Mouse (Mus musculus) midbrain, embryonic 12.5 days (tissue): ENCODE results near the gene Arhgap44. TPM values are rescaled to one million over a fixed set of nuclear protein-coding genes. Genes with fewer than 3 reads are reported as not detected.

Experiments used
- ATAC-seq: fragments of 200-750 bp; cut with Nextera tagmentation; 2 replicates; pipeline ENCODE4 v1.8.0; 2017; ENCODE audit warnings: low read depth, moderate TSS enrichment, moderate library complexity; ENCODE audit not compliant: low FRiP score
- H3K27ac ChIP-seq: fragments of 300-500 bp; sonication (generic); replicated peaks from 2 replicates; pipeline ENCODE4 v1.5.1; 2016; ENCODE audit warnings: mild to moderate bottlenecking
- H3K27me3 ChIP-seq: fragments of 300-500 bp; sonication (generic); 2 replicates; pipeline ENCODE4 v1.6.1; 2016; ENCODE audit warnings: mild to moderate bottlenecking
- H3K36me3 ChIP-seq: fragments of 300-500 bp; sonication (generic); 2 replicates; pipeline ENCODE4 v1.6.1; 2016
- H3K4me1 ChIP-seq: fragments of 300-500 bp; sonication (generic); 2 replicates; pipeline ENCODE4 v1.6.1; 2016
- H3K4me2 ChIP-seq: fragments of 300-500 bp; sonication (generic); replicated peaks from 2 replicates; pipeline ENCODE4 v1.6.1; 2016; ENCODE audit warnings: mild to moderate bottlenecking, moderate library complexity
- H3K4me3 ChIP-seq: fragments of 300-500 bp; sonication (generic); 2 replicates; pipeline ENCODE4 v1.5.1; 2016; ENCODE audit warnings: mild to moderate bottlenecking
- H3K9ac ChIP-seq: fragments of 300-500 bp; sonication (generic); replicated peaks from 2 replicates; pipeline ENCODE4 v1.6.1; 2016; ENCODE audit warnings: mild to moderate bottlenecking, moderate library complexity
- H3K9me3 ChIP-seq: fragments of 300-500 bp; sonication (generic); 2 replicates; pipeline ENCODE4 v1.6.1; 2016; ENCODE audit warnings: mild to moderate bottlenecking
- WGBS: fragments of 180-500 bp; shearing (Covaris S2); methylation state at CpG from one replicate; pipeline ENCODE4 v1.1.7; 2016; 5-methylcytosine and 5-hydroxymethylcytosine counted together
- microRNA-seq: library from miRNA; unstranded; fragments of <30 nt; microRNA quantifications from one replicate; pipeline ENCODE4, GENCODE M21; 2017
- polyA plus RNA-seq: library from polyadenylated mRNA; unstranded; fragments of >200 nt; fragmentation: Nextera tagmentation; extraction: Ambion mirVana; gene quantifications from 2 replicates; pipeline ENCODE4 v1.2.1, GENCODE M21; 2016

The Arhgap44 gene
- polyA plus RNA-seq, 1 experiment from 2014 or later: 6.4 TPM

DNA sequence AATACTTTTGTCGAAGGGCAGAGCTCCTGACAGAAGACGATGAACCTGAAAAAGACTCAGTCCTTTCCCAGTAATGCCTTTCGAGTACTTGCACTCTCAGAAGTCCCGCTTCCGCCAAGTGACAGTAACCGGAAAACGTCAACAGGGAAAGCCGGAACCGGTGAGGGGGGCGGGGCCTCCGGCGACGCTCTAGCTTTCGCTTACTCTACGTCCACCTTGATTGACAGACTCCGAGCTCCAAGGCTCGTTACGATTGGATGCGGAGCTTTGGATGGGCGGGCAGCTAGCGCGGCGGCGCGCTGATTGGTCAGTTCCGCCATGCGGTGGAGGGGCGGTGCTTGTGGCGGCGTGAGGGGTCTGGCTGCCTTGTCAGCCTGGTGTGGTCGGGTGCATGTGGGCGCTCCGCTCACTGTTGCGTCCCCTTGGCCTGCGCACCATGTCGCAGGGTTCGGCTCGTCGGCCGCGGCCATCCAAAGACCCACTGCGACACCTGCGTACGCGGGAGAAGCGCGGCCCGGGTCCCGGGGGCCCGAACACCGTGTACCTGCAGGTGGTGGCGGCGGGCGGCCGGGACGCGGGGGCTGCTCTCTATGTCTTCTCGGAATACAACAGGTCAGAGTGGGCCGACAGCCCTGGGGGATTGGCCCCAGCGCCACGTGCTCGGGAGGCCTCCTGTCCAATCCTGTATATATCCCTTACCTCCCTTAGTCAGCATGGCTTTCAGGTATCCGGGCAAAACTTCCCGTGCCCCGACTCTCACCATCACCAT, 183.9 kb downstream of the Arhgap44 start, which contains the start of gene Elac2:
Gene Elac2, plus strand, starts transcription at position 319 of the 769 bp plus-strand sequence.
- peaks cover 31% of the 10 kb centered on the region for H3K36me3 ChIP-seq
- peak within 1 kb of the TSS; percentile 81 for H3K9ac ChIP-seq
- H3K4me3 ChIP-seq: peak within 1 kb of the TSS; percentile 94
- peak within 1 kb of the TSS; percentile 92 for H3K4me2 ChIP-seq
- H3K9me3 ChIP-seq: no peaks in the 10 kb centered on the region
- H3K4me1 ChIP-seq: peaks cover 15% of the 10 kb centered on the region
- no peak within 1 kb of the TSS; the same call in 1 of the 2 replicates for H3K27ac ChIP-seq
- no peaks in the 10 kb centered on the region for H3K27me3 ChIP-seq
- peak; percentile 99 for ATAC-seq
- WGBS: under 1% methylated on average over 61 of the region's 65 CpGs

GRCm38 (mm10) chr11:64972418-64972817, 190.3 kb downstream of the Arhgap44 start:
- Histone ChIP-seq H3K4me3 (no peak overlapping the region), H3K4me2 (no peak overlapping the region), H3K9ac (no peak overlapping the region), H3K36me3 (no peaks in the 10 kb centered on the region), H3K27ac (no peak overlapping the region), H3K27me3 (peaks cover 10% of the 10 kb centered on the region), H3K9me3 (no peaks in the 10 kb centered on the region), H3K4me1 (peaks cover 4% of the 10 kb centered on the region; the same call in 1 of the 2 replicates)
- ATAC-seq: no peak
- 78% methylated on average over 2 of the region's 2 CpGs for WGBS

- Histone ChIP-seq H3K27ac (no peak overlapping the region), H3K4me1 (peaks cover 4% of the 10 kb centered on the region; the same call in 1 of the 2 replicates), H3K9me3 (no peaks in the 10 kb centered on the region), H3K36me3 (no peaks in the 10 kb centered on the region), H3K27me3 (peaks cover 18% of the 10 kb centered on the region), H3K4me2 (no peak overlapping the region), H3K9ac (no peak overlapping the region), H3K4me3 (no peak overlapping the region)
- 74% methylated on average over 3 of the region's 3 CpGs for WGBS
- ATAC-seq: no peak
These were observed 191.2 kb downstream of the Arhgap44 start for GRCm38 (mm10) chr11:64971471-64971988.

GRCm38 (mm10) chr11:64968939-64969342, 193.8 kb downstream of the Arhgap44 start:
- WGBS: 64% methylated on average over 4 of the region's 4 CpGs
- Histone ChIP-seq H3K4me1 (peaks cover 4% of the 10 kb centered on the region; the same call in 1 of the 2 replicates), H3K27ac (no peak overlapping the region), H3K4me2 (no peak overlapping the region), H3K9me3 (no peaks in the 10 kb centered on the region), H3K27me3 (peaks cover 18% of the 10 kb centered on the region), H3K36me3 (no peaks in the 10 kb centered on the region), H3K4me3 (no peak overlapping the region), H3K9ac (no peak overlapping the region)
- ATAC-seq: no peak

GRCm38 (mm10) chr11:64968507-64968906, 194.3 kb downstream of the Arhgap44 start:
- Histone ChIP-seq H3K4me1 (peaks cover 4% of the 10 kb centered on the region; the same call in 1 of the 2 replicates), H3K27ac (no peak overlapping the region), H3K36me3 (no peaks in the 10 kb centered on the region), H3K9ac (no peak overlapping the region), H3K4me2 (no peak overlapping the region), H3K4me3 (no peak overlapping the region), H3K27me3 (peaks cover 18% of the 10 kb centered on the region), H3K9me3 (no peaks in the 10 kb centered on the region)
- peak; percentile 83 for ATAC-seq
- WGBS: 6% methylated on average over 3 of the region's 3 CpGs

- Histone ChIP-seq H3K27me3 (peaks cover 11% of the 10 kb centered on the region; the same call in 1 of the 2 replicates), H3K4me3 (no peak overlapping the region), H3K4me2 (no peak overlapping the region), H3K4me1 (no peaks in the 10 kb centered on the region), H3K9me3 (no peaks in the 10 kb centered on the region), H3K9ac (no peak overlapping the region), H3K27ac (no peak overlapping the region), H3K36me3 (no peaks in the 10 kb centered on the region)
- no peak for ATAC-seq
- 87% methylated on average over 2 of the region's 2 CpGs for WGBS
These were observed 200.1 kb downstream of the Arhgap44 start for GRCm38 (mm10) chr11:64962629-64963028.

DNA sequence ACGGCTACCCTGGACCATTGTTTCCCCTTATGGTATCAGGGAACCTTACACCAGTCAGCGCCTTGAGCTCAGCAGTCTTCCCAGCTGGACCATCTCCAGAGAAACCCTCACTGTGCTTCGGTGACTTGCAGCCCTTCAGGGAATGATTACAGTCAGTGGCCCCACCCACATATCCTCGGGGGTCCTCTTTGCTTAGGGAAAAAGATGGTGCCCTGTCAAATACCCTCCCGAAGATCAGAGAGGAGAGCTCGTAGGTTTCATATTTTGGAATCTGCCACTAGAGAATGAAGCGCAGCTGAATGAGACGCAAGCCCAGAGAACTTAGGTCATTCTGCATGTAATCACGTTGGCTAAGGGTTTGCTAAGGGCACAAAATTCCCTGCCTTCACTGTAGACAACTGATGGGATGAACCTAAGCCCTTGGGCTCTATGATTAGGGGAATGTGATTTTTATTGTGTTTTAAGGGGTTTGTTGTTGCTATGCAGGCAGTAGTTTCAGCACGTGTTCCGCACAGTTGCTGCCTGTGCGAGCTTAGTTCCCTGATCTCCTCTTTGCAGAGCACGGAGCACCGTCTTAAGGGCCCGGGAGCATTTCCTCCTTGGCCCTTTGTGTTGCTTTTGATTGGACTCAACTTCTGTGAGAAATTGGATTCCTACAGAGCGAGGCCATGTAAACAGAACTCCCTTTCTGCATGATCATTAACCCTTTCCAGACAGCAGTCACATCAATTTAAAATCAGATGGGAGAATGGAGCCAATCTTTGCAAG, 205.6 kb downstream of the Arhgap44 start:
- ATAC-seq: no peak
- H3K9ac ChIP-seq: no peak overlapping the region
- no peaks in the 10 kb centered on the region for H3K36me3 ChIP-seq
- H3K4me3 ChIP-seq: no peak overlapping the region
- peaks cover 9% of the 10 kb centered on the region for H3K4me1 ChIP-seq
- no peak overlapping the region for H3K27ac ChIP-seq
- WGBS: 13% methylated on average over 16 of the region's 16 CpGs
- peak overlapping the region; percentile 32 for H3K4me2 ChIP-seq
- 0 out of 2 replicates have a peak, but pooled peaks cover 6% of the 10 kb centered on the region for H3K27me3 ChIP-seq
- no peaks in the 10 kb centered on the region for H3K9me3 ChIP-seq

Small RNAs within 50 kb of the gene (microRNA-seq; reads per million reads assigned to microRNA genes)
- not detected for gene Gm25991

Other genes starting within 250 kb of the Arhgap44 start
- gene Elac2, start 183.9 kb downstream of the Arhgap44 start, polyA plus RNA-seq: 35.5 and 37.1 TPM in 2 replicates
- 0.27 TPM in 1 of 2 replicates, not detected in the other for gene 1700086D15Rik, start 3.1 kb downstream of the Arhgap44 start, polyA plus RNA-seq
- gene Myocd, start 107.0 kb upstream of the Arhgap44 start, polyA plus RNA-seq: 0.56 and 1.0 TPM in 2 replicates